Mouse (Mus musculus): ENCODE results near the gene Braf.

The Braf gene

GRCm38 (mm10) chr6:39557723-39558261, 167.5 kb downstream of the Braf start, which contains the start of gene Dennd2a:
Dennd2a (minus strand) TSS chr6:39557867.
- DNase-seq (ENCODE audit: low read depth in 1 of 2, low spot score in 2 of 2) = no peak

DNA sequence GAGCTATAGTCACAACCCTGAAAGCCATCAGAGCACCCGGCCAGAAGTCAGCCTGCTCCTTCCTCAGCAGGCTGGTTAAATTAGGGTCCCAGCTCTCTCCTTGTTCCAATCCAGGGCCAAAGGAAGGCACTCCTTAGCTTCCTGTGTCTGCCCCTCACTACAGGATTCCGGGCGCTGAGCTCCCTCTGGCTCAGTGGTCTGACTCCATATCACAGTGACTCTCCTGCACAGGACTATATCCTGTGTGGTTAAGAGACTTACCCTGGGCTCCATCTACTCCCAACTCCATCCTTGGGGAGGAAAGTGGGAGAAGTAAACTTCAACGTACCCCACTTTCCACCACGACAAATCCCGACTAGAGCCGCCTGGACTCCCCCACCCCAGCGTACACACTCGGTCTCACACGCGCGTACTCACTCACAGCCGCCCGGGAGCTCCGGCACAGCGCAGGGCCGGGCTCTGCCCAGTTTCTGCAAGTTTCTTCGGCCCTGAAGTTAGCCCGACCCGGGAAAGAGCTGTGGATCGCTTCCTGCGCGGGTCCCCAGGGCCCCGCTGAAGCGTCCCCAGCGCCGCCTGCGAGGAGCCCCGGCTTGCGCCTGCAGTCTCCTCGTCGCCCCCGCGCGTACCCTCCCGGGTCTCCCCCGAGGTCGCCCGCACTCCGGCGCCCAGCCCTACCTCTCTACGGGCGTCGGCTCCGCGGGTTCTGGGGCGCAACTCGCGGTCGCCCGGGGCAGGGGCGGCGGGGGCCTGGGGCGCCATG, 168.2 kb downstream of the Braf start:
- no peak for DNase-seq (ENCODE audit: low read depth in 1 of 2, low spot score in 2 of 2)

DNA sequence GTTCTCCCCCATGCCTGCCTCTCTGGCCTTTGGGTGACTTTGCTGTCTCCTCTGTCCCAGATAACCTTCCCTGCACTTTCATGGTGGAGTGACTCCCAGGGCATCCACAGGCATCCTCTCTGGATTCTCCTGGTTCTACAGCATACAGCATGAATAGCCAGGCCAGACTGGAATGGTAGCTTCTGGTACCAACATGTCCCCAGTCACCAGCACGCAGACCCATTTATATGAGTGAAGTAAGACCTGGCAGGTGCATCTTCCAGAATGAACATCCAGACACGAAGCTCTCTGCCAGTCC, 169.7 kb downstream of the Braf start:
- DNase-seq (ENCODE audit: low read depth in 1 of 2, low spot score in 2 of 2) = no peak

DNA sequence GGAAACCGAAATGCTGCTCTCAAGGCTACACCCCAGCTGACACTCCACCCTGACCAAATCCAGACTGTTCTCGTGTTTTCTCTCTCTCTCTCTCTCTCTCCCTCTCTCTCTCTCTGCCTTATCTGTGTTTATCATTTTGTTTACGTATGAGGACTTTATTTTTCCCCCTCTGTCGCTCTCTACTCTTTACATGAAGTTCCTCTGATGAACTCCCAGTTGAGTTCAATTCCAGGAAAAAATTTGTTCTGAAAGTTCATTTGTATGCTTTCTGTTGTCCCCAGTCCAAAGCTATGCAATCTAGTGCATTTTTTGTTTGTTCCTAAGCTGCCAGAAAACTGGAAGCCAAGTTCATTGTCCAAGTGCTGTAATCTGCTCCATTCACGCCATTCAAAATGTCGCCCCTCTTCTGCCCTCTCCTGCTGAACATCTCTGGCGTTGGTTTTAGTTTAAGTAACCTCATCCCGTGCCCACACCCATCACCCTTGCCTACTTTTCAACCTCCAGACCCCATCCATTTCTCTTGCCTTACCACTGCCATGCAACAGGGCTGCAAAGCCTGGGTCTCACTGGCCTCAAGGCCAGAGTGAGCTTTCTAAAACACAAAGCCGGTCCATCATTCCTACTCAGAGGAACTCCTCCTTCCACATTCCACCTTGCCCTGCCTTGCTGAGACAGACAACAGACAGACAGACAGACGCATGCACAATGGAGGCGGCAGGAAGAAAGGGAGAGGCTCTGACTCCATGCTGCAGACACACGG, 170.2 kb downstream of the Braf start:
- no peak for DNase-seq (ENCODE audit: low read depth in 1 of 2, low spot score in 2 of 2)

Data from monocyte, adult 2 months (primary cell).